Mouse (Mus musculus): ENCODE results near the gene Jmjd7.

GRCm38 (mm10) chr2:120024337-120024736 lies 2.9 kb upstream of the Jmjd7 start:
- TF ChIP-seq EP300 (IDR thresholded peaks at IDR 0.05; ENCODE audit: insufficient read depth, low read depth, low read length) (no peak), POLR2A (IDR thresholded peaks at IDR 0.05; ENCODE audit: insufficient read depth, low read length) (no peak)
